Mouse (Mus musculus) Patski (cell line): ENCODE measurements at regions not wholly inside any gene's neighbourhood (a gene's known extent, or its start where the extent isn't known, plus 50 kb on each side); places are given as distances from the start of the nearest gene placed in this dataset.

Source experiments
- ATAC-seq: fragments of 100-300 bp; one replicate; pipeline ENCODE4 v1.8.0; 2021
- CTCF ChIA-PET: fragments of 350-600 bp; sonication (Branson Sonifier 250); formaldehyde crosslinking; loops from one replicate; lab custom pipeline; 2022; ENCODE audit warnings: inconsistent platforms; lab: Charles Lee
- POLR2A ChIA-PET: fragments of 350-600 bp; sonication (Branson Sonifier 250); formaldehyde crosslinking; loops from one replicate; lab custom pipeline; 2022; ENCODE audit warnings: antibody characterized with exemption, inconsistent platforms; lab: Charles Lee
- DNase-seq: peaks from one replicate; pipeline ENCODE4 v3.0.0-alpha.2; 2011; ENCODE audit warnings: low read depth, low spot score
- H3K27me3 ChIP-seq: fragments of 371-371 bp; one replicate; pipeline ENCODE4 v1.5.1; 2021
- CTCF ChIP-seq: fragments of 100-300 bp; IDR thresholded peaks from one replicate; pipeline ENCODE4 v1.5.1; 2021
- in situ Hi-C: fragments of 300-500 bp; cut with MboI; formaldehyde crosslinking; loops from 3 replicates; pipeline ENCODE4 v1.11.1; 2018; ENCODE audit warnings: low pct_unique_long_range_greater_than_20kb, mixed read lengths

DNA sequence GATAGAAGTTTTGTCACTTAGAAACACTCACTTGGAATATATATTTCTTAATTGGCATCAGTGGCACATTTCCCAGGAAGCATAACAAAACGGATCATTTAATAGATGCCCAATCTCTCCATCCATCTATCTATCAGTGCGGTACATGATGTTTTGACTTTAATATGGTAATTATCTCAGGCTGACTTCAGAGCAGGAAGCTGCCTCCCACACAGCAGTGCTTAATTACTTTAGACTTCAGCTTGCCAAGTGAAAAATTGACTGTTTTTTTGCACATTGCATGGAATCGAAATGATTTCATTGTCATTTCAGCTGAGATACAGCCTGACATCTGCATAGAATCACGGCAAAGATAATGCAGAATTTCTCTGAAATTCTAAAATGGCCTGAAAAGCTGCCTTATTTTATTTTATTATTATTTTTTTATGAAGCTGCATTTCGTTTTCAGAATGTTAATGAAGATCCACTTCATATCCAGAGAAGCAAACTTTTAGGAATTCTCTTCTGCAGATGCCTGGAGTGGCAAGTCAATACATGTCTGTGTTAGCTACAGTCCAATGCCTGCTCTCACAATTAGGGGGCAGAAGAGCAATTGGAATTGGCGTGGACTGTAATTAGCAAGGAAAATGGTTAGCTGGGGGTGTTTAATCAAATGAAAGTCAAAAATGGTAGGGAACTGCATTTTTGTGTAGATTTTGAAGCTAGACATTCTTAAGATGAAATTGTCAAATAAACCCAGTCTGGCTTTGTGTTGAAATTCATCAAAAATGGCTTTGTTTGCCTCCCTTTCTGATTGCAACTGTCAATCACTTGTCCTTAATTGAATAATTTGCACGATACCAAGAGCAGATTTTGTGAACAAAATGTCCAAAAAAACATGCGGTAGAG is 240.3 kb downstream of the Ttll7 start:
- peaks cover 8% of the 10 kb centered on the region for H3K27me3 ChIP-seq
- TF ChIP-seq CTCF, result peak; percentile 29
- ChIA-PET POLR2A (interaction anchor here (0.5 kb wide), 1 partner anchor 1083 kb away, joined by 5 read pairs; no protein-coding TSS in a partner anchor), CTCF (interaction anchor here (0.8 to 1.5 kb wide), 3 partner anchors 10 to 37 kb away, joined by 3 to 4 read pairs (median 3); no protein-coding TSS in a partner anchor)
- in situ Hi-C loops, result no loop called here
- no peak for DNase-seq
- ATAC-seq, result no peak

DNA sequence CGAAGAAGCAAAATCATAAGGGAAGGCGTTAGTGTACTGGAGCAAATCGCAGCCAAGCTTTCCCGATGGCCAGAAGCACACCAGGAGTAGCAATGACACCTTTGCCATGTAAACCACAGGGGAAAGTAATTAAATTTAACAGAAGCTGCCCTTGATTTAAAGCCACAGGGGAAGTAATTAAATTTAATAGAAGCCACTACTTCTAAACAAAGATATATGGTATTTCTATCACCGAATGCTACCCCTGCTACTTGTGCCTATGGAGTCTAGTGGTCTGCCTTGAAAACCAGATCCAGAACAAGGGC is 240.9 kb downstream of the Ttll7 start:
- in situ Hi-C loops, result no loop called here
- peaks cover 8% of the 10 kb centered on the region for H3K27me3 ChIP-seq
- DNase-seq (no peak), ATAC-seq (no peak)
- CTCF ChIA-PET, result interaction anchor here (0.8 to 1.5 kb wide), 3 partner anchors 9 to 37 kb away, joined by 3 to 4 read pairs (median 3); no protein-coding TSS in a partner anchor
- POLR2A ChIA-PET, result interaction anchor here (0.5 kb wide), 1 partner anchor 1082 kb away, joined by 5 read pairs; no protein-coding TSS in a partner anchor
- no peak for TF ChIP-seq CTCF

DNA sequence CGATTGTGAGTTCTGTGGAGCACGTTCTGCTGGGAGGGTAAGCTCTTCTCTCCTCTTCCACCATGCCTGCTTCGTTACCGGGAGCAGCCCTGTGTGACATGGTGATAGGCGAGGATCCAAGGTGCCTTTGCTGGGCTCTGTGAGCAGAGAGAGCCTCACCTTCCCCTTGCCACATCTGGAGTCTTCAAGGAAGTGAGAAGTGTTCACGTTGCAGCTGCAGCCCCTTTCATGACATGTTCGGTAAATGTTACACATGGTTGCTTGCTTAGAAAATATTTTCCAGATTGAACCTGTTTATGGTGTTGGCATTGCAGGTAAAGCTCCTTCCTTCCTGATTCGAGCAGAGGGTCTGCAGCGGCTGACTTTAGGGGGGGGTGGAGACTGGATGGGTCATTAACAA is 244.0 kb downstream of the Ttll7 start:
- DNase-seq, result no peak
- in situ Hi-C loops, result no loop called here
- ChIA-PET CTCF (interaction anchor here (1.3 to 1.5 kb wide), 2 partner anchors 9 to 192 kb away, joined by 3 to 7 read pairs; no protein-coding TSS in a partner anchor), POLR2A (no interaction called here)
- no peak for TF ChIP-seq CTCF
- no peak for ATAC-seq
- peaks cover 8% of the 10 kb centered on the region for H3K27me3 ChIP-seq

DNA sequence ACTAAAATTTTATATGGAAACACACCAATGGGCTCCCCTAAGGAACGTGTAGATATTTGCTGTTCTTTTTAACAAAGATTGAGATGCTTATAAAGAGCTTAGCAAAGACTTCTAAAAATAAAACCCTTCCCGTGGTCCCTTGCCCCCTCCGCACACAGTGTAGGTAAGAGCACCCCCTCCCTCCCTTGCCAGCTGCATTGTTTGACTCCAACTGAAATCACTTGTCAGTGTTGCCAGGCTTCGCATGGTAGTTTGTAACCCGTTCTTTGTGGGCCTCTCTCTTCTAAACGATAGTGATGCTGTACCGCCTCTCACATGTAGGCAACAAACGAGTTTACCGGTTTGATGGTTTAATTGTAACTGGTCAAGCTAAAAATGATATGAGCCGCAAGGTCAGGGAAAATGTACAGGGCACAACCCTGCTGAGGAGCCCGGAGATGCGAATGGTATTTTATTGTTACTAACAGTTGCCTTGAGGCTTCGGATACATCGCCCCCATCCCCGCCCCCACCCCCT is 246.0 kb downstream of the Ttll7 start:
- ATAC-seq (no peak), DNase-seq (no peak)
- peaks cover 11% of the 10 kb centered on the region for H3K27me3 ChIP-seq
- ChIA-PET POLR2A (no interaction called here), CTCF (interaction anchor here (1.8 kb wide), 1 partner anchor 11 kb away, joined by 4 read pairs; no protein-coding TSS in a partner anchor)
- in situ Hi-C loops, result no loop called here
- no peak for TF ChIP-seq CTCF

DNA sequence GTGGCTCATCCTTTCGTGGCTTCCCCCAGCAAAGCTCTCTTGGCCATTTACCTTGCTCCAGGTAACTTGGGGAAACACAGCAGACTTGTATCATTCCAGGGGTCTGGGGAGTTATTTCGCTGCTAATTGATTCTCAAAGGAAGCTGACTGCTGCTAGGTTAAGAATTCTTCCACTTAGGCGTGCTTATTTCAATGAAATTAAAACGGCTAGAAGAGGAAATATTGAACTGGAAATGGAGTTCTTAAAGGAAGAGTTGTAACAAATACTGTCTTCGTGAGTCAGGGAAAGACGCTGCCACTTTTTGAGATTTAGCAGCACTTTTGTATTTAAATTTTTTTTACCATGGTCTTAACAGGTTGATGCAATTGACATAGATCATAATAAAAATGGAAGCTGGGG is 246.4 kb downstream of the Ttll7 start:
- no peak for ATAC-seq
- POLR2A ChIA-PET, result no interaction called here
- peaks cover 15% of the 10 kb centered on the region for H3K27me3 ChIP-seq
- CTCF ChIA-PET, result interaction anchor here (1.8 kb wide), 1 partner anchor 11 kb away, joined by 4 read pairs; no protein-coding TSS in a partner anchor
- DNase-seq, result no peak
- in situ Hi-C loops, result no loop called here
- no peak for TF ChIP-seq CTCF

DNA sequence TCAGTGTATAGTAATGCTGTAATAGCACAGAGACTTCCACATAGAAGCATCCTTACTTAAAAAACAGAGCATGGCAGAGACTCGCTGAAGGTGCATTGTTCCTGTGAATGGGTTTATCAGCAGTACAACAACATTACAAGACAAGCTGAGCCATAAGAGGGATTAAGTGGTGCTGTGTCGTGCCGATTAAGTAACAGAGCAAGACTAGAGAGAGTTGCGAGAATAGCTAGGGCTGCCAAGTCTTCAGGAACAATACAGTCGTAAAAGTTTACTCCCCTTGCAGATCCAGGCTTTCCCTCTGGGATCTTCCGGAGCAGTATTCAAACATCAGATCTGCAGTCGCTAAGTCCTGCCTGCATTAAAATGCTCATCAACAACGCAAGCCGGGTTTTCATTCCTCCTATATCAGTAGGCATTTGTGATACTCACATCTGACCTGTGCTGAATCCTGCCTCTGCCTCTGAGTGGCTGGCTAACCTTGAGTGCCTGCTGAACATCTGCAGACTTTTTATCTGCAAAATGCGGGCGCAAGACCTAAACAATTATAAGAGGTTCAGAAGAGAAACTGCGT is 247.1 kb downstream of the Ttll7 start:
- DNase-seq (no peak), ATAC-seq (no peak)
- TF ChIP-seq CTCF, result no peak
- in situ Hi-C loops, result no loop called here
- ChIA-PET POLR2A (no interaction called here), CTCF (no interaction called here)
- peaks cover 15% of the 10 kb centered on the region for H3K27me3 ChIP-seq

DNA sequence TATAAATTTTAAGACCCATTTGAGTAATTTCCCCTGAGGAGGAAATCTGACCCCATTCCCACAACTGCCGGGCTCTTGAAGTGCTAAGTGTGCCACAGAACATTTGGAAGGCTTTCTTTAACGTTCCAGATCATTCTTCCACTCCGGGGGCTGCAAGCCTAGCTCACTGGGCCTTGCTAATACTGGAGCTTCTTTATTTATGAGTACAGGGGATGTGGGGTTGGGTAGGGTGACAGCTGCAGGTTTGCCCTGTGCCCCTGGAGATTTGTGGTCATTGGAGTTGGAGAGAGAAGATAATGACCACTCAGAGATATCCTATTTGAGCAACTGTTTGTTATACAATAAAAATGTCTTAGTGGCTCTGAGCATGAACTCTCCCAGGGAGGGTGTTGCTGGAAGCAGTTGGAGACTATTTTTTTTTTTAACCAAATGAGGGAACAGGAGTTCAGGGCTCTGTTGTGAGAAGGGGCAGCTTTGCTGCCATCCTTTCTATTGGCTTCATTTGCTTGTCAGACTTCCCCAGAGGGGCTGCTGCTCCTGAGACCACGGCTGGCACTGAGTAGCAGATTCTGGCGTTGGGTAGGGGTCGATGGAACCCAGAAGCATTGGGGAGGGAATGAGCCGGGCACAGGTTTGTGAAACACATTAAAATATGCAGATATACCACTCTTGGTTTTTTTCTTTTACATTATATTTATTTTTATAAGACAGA is 249.0 kb downstream of the Ttll7 start:
- TF ChIP-seq CTCF, result no peak
- DNase-seq (no peak), ATAC-seq (no peak)
- H3K27me3 ChIP-seq, result peaks cover 12% of the 10 kb centered on the region
- CTCF ChIA-PET, result interaction anchor here (0.7 to 1.1 kb wide), 2 partner anchors 12 to 55 kb away, joined by 3 read pairs; no protein-coding TSS in a partner anchor
- in situ Hi-C loops, result no loop called here
- POLR2A ChIA-PET, result interaction anchor here (0.5 kb wide), 1 partner anchor 18 kb away, joined by 3 read pairs; no protein-coding TSS in a partner anchor

DNA sequence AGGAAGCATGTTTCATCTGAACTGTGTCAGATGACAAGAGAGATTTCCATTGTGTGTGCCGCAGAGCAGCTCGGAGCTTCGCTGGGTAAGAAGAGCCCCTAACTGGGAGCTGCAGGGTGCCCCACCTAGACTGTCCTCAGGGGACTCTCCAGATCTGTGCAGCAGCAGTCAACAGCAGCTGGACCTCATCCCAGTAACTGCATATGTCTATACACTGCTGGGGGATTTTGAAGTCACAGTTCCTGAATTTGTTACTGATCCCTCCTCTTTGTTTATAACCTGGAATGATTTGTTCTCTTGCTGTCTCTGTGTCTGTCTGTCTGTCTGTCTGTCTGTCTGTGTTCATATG is 249.6 kb downstream of the Ttll7 start:
- no peak for TF ChIP-seq CTCF
- POLR2A ChIA-PET, result no interaction called here
- in situ Hi-C loops, result no loop called here
- DNase-seq (no peak), ATAC-seq (no peak)
- H3K27me3 ChIP-seq, result peaks cover 12% of the 10 kb centered on the region
- CTCF ChIA-PET, result interaction anchor here (0.7 to 2.5 kb wide), 6 partner anchors 9 to 95 kb away, joined by 3 to 11 read pairs (median 3); no protein-coding TSS in a partner anchor

DNA sequence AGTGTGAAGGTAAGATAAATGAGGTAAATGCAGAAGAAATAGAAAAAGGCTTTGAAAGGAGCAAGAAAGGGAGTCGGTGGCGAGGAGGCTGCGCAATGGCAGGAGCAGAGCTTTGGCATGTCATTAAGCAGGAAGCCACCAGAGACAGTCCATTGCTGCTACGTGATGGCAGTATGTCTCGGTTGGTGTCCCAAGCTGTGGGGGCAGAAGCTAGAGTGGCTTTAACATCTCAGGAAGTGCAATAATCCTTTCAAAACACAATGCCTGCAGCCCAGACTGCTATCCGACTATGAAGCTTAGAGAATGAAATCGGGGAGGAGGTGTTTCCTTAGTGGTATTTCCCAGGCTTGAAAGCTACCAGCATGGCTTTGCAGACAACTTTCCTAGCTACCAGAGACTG is 251.3 kb downstream of the Ttll7 start:
- CTCF ChIA-PET, result interaction anchor here (1.4 to 2.5 kb wide), 3 partner anchors 11 to 16 kb away, joined by 3 to 11 read pairs (median 4); no protein-coding TSS in a partner anchor
- in situ Hi-C loops, result no loop called here
- H3K27me3 ChIP-seq, result peaks cover 8% of the 10 kb centered on the region
- TF ChIP-seq CTCF, result no peak
- ATAC-seq, result no peak
- POLR2A ChIA-PET, result no interaction called here
- no peak for DNase-seq

DNA sequence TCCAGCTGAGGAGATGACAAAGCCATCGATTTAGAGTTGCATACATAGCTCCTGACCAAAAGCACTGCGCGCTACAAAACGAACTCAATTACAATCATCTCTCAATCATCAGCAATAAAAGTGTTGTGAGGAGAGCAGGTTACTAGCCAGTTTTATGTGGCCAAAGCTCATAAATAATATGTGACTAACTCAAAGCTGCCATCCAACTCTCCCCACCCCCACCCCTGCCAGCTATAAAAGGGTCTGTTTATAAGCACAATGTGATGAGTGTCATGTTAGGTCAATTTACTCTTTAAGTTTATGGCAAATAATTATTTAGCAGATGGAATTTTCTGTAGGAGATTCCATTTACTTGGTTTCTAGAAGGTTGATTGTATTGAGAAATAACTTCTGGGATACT is 265.4 kb downstream of the Ttll7 start:
- ChIA-PET CTCF (interaction anchor here (1.0 to 1.4 kb wide), 2 partner anchors 18 to 20 kb away, joined by 3 to 4 read pairs; no protein-coding TSS in a partner anchor), POLR2A (no interaction called here)
- in situ Hi-C loops, result no loop called here
- DNase-seq (no peak), ATAC-seq (no peak)
- no peak for TF ChIP-seq CTCF
- no peaks in the 10 kb centered on the region for H3K27me3 ChIP-seq
